Mouse (Mus musculus) cerebellum, adult 9-10 months (tissue): Measurements from ENCODE around the gene Mgat3.
A peak's percentile ranks its signal among the peaks of the same experiment; 100 is the strongest.

Source experiments
- DNase-seq: peaks from one replicate; pipeline ENCODE4 v3.0.0; 2022

The Mgat3 gene

GRCm38 (mm10) chr15:80182072-80182700, 8.7 kb downstream of the Mgat3 start:
- no peak for DNase-seq

- DNase-seq, result no peak
These were observed 15.4 kb downstream of the Mgat3 start for GRCm38 (mm10) chr15:80188927-80189326.

- no peak for DNase-seq
These were observed 16.6 kb downstream of the Mgat3 start for GRCm38 (mm10) chr15:80190075-80190474.

- no peak for DNase-seq
These were observed 18.2 kb downstream of the Mgat3 start for GRCm38 (mm10) chr15:80191585-80192245.

GRCm38 (mm10) chr15:80192246-80192585, 18.7 kb downstream of the Mgat3 start:
- no peak for DNase-seq

GRCm38 (mm10) chr15:80192847-80193246, 19.3 kb downstream of the Mgat3 start:
- DNase-seq, result no peak

- DNase-seq, result no peak
These were observed 26.0 kb downstream of the Mgat3 start for GRCm38 (mm10) chr15:80199556-80199955.

GRCm38 (mm10) chr15:80202111-80202775, 28.7 kb downstream of the Mgat3 start:
- no peak for DNase-seq

- no peak for DNase-seq
These were observed 29.9 kb downstream of the Mgat3 start for GRCm38 (mm10) chr15:80203406-80203805.

GRCm38 (mm10) chr15:80206057-80206565, 32.6 kb downstream of the Mgat3 start:
- peak; percentile 58 for DNase-seq

GRCm38 (mm10) chr15:80208446-80208845, 34.9 kb downstream of the Mgat3 start:
- no peak for DNase-seq

GRCm38 (mm10) chr15:80213688-80214087, 40.2 kb downstream of the Mgat3 start:
- no peak for DNase-seq

GRCm38 (mm10) chr15:80215716-80216479, 42.4 kb downstream of the Mgat3 start:
- no peak for DNase-seq

GRCm38 (mm10) chr15:80216480-80216820, 42.9 kb downstream of the Mgat3 start:
- no peak for DNase-seq

- no peak for DNase-seq
These were observed 44.0 kb downstream of the Mgat3 start for GRCm38 (mm10) chr15:80217476-80217875.

GRCm38 (mm10) chr15:80219211-80219610, 45.7 kb downstream of the Mgat3 start:
- no peak for DNase-seq

- no peak for DNase-seq
These were observed 46.5 kb downstream of the Mgat3 start for GRCm38 (mm10) chr15:80219705-80220657.

GRCm38 (mm10) chr15:80221031-80221430, 47.5 kb downstream of the Mgat3 start:
- DNase-seq, result no peak

- no peak for DNase-seq
These were observed 50.2 kb downstream of the Mgat3 start for GRCm38 (mm10) chr15:80223751-80224150.

- peak; percentile 80 for DNase-seq
These were observed 51.7 kb downstream of the Mgat3 start for GRCm38 (mm10) chr15:80225208-80225607.

GRCm38 (mm10) chr15:80225796-80226195, 52.3 kb downstream of the Mgat3 start:
- DNase-seq, result peak; percentile 74
